Mouse (Mus musculus) thymus, adult 2 months (tissue): ENCODE measurements around the gene Rad51d. TPM values are rescaled to one million over a fixed set of nuclear protein-coding genes. Genes with fewer than 3 reads are reported as not detected.

Source experiments
- DNase-seq: peaks from one replicate; pipeline ENCODE4 v3.0.0; 2021
- H3K27ac ChIP-seq: fragments of 200-500 bp; 2 replicates; pipeline ENCODE4 v1.5.1; 2012; ENCODE audit warnings: low read length, control low read depth; ENCODE audit not compliant: control insufficient read depth, insufficient read depth
- H3K27me3 ChIP-seq: fragments of 200-500 bp; 2 replicates; pipeline ENCODE4 v1.6.1; 2012; ENCODE audit warnings: mild to moderate bottlenecking, low read length, moderate library complexity, mixed read lengths; ENCODE audit not compliant: control insufficient read depth, insufficient read depth
- H3K36me3 ChIP-seq: fragments of 200-500 bp; 2 replicates; pipeline ENCODE4 v1.6.1; 2012; ENCODE audit warnings: mild to moderate bottlenecking, low read length, moderate library complexity; ENCODE audit not compliant: control insufficient read depth, insufficient read depth
- H3K4me1 ChIP-seq: fragments of 200-500 bp; replicated peaks from 2 replicates; pipeline ENCODE4 v1.6.1; 2012; ENCODE audit warnings: low read length; ENCODE audit not compliant: control insufficient read depth, insufficient read depth
- H3K4me3 ChIP-seq: fragments of 200-500 bp; 2 replicates; pipeline ENCODE4 v1.5.1; 2012; ENCODE audit warnings: mild to moderate bottlenecking, low read length, control low read depth, moderate library complexity; ENCODE audit not compliant: control insufficient read depth, insufficient read depth
- CTCF ChIP-seq: fragments of 200-500 bp; IDR thresholded peaks from 2 replicates; pipeline ENCODE4 v1.5.1; 2012; ENCODE audit warnings: mild to moderate bottlenecking, control low read depth, low read length, moderate library complexity, borderline replicate concordance; ENCODE audit not compliant: control insufficient read depth, poor library complexity, insufficient read depth; ENCODE audit errors: extremely low read depth
- POLR2A ChIP-seq: fragments of 200-500 bp; IDR thresholded peaks from 2 replicates; pipeline ENCODE4 v1.6.1; 2012; ENCODE audit warnings: mild to moderate bottlenecking, low read length, control low read depth, moderate library complexity; ENCODE audit not compliant: control insufficient read depth, poor library complexity, insufficient read depth; ENCODE audit errors: extremely low read depth
- WGBS: fragments of 180-500 bp; shearing (Covaris S2); methylation state at CpG from one replicate; pipeline ENCODE4 v1.1.7; 2018; 5-methylcytosine and 5-hydroxymethylcytosine counted together
- polyA plus RNA-seq: library from polyadenylated mRNA; depleted of rRNA; stranded (reverse); fragments of >200 nt; gene quantifications from 2 replicates; pipeline ENCODE4 v1.2.3, GENCODE M21; 2012

Rad51d gene
- polyA plus RNA-seq, 1 experiment = 22.6 TPM

DNA sequence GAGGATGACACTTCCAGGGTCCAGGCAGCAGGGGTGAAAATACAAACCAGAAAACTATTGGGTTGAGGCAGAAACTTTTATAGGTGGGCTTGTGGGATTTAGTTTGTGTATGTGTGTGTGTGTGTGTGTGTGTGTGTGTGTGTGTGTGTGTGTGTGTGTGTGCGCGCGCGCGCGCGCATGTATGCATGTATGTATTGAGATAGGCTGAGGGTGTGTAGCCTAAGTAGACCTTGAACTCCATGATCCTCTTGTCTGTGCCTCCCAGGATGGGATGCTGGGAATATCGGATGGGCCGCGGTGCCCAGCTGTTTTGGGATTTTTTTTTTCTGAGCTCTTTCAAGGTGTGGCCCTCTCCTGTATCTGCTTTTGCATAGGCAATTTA, 18.2 kb upstream of the Rad51d start:
- Histone ChIP-seq H3K27ac (no peak overlapping the region), H3K27me3 (no peaks in the 10 kb centered on the region), H3K4me1 (peaks cover 10% of the 10 kb centered on the region), H3K36me3 (peaks cover 9% of the 10 kb centered on the region), H3K4me3 (no peak overlapping the region)
- 53% methylated on average over 10 of the region's 10 CpGs for WGBS
- no peak for DNase-seq
- no peak for TF ChIP-seq CTCF
- no peak for TF ChIP-seq POLR2A

DNA sequence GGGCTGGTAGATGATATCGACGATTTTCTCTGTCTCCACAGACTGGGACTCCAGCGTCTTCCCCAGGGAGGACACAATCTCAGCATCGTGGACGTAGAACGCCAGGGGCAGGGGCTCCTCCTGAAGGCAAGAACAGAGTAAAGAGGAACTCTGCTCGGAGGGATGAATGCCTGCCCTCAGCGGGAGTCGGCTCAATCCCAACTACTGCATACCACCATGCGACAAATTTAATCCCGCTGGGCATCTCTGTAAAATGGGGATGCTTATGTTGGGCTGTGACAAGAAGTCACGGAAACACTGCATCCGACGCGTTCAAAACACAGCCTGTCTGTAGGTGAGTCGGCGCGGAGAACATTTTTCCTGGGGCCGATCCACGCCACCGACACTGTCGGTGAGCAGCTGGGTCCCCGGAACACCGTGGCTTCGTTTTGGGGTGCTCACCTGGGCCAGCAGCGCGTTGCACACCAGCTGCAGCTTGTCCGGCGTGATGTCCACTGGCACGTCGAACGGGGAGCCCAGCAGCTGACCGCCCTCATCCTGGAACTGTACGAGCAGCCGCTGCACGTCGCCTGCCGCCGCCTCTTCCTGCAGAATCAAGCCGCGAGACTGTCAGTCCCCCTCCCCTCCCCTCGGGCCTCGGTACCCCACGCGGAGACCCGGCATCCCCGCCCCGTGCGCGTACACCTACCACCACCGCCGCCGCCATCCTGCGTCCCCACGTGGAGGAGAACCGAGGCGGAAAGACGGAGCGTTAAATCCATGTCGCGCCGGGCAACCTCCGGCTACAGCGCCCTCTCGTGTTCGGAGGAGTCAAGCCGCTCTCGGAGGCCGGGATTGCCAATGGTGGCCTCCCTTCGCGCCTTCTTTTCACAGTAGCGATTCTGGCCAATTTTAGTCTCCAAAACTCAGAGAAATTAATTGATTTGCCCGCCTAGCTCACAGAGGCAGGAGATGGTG, 17.5 kb upstream of the Rad51d start, which contains the start of gene Nle1:
Gene Nle1, minus strand, starts transcription at position 761 of the 957 bp plus-strand sequence.
- DNase-seq = peak; percentile 95
- Histone ChIP-seq H3K27me3 (no peaks in the 10 kb centered on the region), H3K27ac (no peak within 1 kb of the TSS), H3K4me1 (peaks cover 10% of the 10 kb centered on the region), H3K36me3 (peaks cover 9% of the 10 kb centered on the region), H3K4me3 (peak within 1 kb of the TSS; percentile 89)
- WGBS = 2% methylated on average over 73 of the region's 73 CpGs
- TF ChIP-seq POLR2A = no peak
- peak; percentile 96 for TF ChIP-seq CTCF

DNA sequence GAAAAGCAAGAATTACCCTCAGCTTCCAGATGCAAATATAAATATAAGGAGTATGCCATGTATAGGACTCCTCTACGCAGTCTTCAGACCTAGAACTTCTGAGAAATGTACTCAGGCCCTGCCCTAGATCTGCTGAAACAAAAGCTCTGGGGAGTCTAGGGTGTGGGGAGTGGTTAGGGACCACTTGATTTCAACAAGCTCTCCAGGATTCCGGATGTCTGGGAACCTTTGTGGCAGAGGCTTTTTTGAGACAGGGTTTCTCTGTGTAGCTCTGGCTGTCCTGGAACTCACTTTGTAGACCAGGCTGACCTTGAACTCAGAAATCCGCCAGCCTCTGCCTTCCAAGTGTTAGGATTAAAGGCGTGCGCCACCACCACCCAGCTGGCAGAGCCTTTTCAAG, 15.4 kb upstream of the Rad51d start:
- Histone ChIP-seq H3K36me3 (peaks cover 26% of the 10 kb centered on the region), H3K27ac (no peak overlapping the region), H3K27me3 (no peaks in the 10 kb centered on the region), H3K4me3 (no peak overlapping the region), H3K4me1 (peaks cover 10% of the 10 kb centered on the region)
- DNase-seq = no peak
- WGBS = 97% methylated on average over 5 of the region's 5 CpGs
- TF ChIP-seq POLR2A = no peak
- TF ChIP-seq CTCF = no peak

DNA sequence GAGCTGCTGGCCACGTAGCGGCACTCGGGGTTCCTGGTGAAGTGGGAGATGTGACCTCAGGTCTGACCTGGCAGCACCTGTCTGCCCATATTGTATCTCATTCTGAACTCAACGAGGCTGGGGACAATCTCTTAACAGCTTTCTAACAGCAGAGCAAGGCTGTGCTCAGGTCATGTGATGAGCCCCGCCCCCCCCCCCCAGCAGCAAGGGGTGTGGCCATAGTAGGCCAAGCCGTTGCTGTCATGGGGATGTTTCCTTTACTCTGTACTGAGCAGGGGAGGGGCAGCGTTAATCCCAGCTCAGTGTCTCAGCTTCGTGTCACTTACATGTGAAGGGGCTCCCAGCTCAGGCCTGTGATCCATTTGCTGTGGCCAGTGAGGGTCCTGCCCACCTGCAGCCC, 14.5 kb upstream of the Rad51d start:
- H3K4me1 ChIP-seq = peaks cover 10% of the 10 kb centered on the region
- H3K27ac ChIP-seq = no peak overlapping the region
- H3K4me3 ChIP-seq = no peak overlapping the region
- peaks cover 32% of the 10 kb centered on the region for H3K36me3 ChIP-seq
- DNase-seq = no peak
- no peaks in the 10 kb centered on the region for H3K27me3 ChIP-seq
- 71% methylated on average over 8 of the region's 8 CpGs for WGBS
- TF ChIP-seq CTCF = no peak
- TF ChIP-seq POLR2A = no peak

DNA sequence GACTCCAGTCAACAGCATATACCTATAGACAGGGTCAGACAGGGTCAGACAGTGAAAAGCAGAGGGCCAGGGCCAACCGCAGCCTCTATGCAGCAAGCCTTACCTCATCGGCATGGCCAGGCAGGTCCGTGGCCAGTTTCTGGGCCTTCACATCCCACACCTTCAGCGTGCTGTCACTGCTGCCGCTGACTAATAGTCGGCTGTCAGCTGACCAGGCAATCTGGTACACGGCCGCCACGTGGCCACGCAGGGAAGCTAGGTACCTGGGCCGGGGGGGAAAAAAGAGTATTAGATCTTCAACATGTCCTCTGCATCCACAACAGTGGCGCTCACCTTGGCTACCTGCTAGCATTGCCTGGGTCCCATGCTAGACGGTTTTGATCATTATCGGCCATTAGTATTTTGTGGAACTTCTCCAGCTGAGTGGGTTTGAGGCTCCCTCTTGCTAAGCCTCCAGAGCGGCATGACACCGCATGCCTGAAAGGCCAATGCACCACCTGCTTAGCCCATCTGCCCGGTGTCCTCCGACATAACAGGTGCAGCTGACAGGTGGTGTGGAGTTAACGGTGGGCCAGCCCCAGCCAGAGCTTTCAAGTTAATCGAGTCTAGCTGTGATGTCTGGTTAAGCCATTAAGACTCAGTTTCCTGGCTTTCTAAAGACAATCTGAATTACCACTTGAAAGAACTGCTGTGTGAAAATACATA, 11.3 kb upstream of the Rad51d start:
- Histone ChIP-seq H3K36me3 (peaks cover 32% of the 10 kb centered on the region), H3K4me1 (no peaks in the 10 kb centered on the region), H3K4me3 (no peak overlapping the region), H3K27me3 (no peaks in the 10 kb centered on the region), H3K27ac (no peak overlapping the region)
- no peak for DNase-seq
- 94% methylated on average over 20 of the region's 20 CpGs for WGBS
- TF ChIP-seq POLR2A = no peak
- no peak for TF ChIP-seq CTCF

DNA sequence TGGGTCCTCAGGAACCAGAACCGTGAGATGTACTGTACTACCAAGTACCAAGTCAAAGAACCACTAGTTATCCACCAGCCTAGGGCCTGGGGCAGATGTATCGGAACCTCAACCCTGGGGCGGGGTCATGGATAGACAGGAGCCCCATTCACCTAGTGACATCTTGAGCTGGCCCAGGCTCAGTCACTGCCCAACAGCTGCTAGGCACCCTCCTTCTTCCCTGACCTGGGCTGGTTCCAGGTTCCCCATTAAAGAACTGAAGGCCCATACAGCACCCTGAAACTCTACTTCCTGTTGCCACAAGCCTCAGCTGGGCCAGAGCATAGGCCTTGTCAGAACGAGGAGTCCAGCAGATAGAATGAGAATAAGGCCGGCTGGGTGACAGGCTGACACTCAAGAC, 9.3 kb upstream of the Rad51d start:
- TF ChIP-seq POLR2A = no peak
- TF ChIP-seq CTCF = no peak
- no peaks in the 10 kb centered on the region for H3K4me1 ChIP-seq
- H3K27me3 ChIP-seq = no peaks in the 10 kb centered on the region
- no peak overlapping the region for H3K27ac ChIP-seq
- H3K4me3 ChIP-seq = no peak overlapping the region
- peaks cover 32% of the 10 kb centered on the region for H3K36me3 ChIP-seq
- DNase-seq = no peak
- 94% methylated on average over 5 of the region's 5 CpGs for WGBS
